Mouse (Mus musculus): ENCODE data around the gene Ccne1.
A peak's percentile ranks its signal among the peaks of the same experiment; 100 is the strongest.

Ccne1 gene

DNA sequence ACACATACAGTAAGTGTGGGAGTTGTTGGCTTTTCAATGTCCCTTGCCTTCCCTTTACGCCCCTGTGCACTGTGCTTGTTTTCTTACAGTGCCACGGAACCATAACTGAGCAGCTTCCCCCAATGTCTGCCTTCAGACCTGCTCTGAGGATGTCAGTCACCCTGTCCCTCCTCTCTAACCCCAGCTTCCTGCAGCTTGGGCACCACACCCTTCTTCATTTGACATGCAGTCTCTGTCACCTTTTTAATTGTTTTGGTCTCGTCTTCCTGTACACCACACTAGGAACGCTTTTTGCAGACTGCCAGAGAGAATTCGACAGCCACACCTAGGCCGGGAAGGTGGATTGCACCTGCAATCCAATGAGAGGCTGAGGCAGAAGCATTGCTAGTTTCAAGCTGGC lies 13.0 kb downstream of the Ccne1 start:
- DNase-seq (ENCODE audit: low read depth) = no peak

- DNase-seq (ENCODE audit: low read depth) = no peak
Observed at GRCm38 (mm10) chr7:38093101-38093500, 14.2 kb downstream of the Ccne1 start.

- DNase-seq (ENCODE audit: low read depth) = no peak
Observed at GRCm38 (mm10) chr7:38089930-38090675, 17.2 kb downstream of the Ccne1 start.

DNA sequence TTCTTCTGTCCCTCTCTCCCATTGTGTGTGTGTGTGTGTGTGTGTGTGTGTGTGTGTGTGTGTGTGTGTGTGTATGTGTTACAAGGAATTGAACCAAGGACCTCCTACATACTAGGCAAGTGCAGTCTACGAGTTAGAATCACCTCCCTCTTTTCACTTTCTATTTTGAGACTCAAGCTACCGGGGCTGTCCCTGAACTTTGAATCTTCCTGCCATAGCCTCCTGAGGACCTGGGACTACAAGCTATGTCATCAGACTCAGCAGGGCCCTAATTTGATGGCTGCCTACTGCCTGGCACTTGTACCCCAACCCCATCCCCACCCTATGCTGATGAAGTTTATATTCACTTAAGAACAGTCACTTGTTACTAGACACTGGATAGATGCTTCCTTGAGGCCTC lies 18.9 kb downstream of the Ccne1 start:
- no peak for DNase-seq (ENCODE audit: low read depth)

DNA sequence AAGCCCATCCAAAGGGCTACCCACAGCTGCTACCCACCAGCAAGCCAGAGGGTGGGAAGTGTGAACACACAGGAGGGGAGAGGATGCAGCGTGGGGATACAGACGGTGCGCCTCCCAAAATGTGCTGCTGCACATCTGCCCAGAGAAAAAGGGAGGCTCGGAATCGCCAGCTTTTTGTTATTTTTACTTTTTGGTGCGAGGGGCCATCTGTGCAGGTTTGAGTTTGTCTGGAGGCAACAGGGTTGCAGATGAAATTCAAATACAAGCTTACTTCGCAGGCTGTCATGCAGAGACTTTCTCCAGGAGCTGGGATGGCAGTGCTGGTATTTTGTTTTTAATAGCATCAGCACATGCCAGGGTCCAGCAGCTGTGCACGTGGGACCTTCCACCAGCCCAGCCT lies 19.5 kb downstream of the Ccne1 start:
- DNase-seq (ENCODE audit: low read depth) = no peak

DNA sequence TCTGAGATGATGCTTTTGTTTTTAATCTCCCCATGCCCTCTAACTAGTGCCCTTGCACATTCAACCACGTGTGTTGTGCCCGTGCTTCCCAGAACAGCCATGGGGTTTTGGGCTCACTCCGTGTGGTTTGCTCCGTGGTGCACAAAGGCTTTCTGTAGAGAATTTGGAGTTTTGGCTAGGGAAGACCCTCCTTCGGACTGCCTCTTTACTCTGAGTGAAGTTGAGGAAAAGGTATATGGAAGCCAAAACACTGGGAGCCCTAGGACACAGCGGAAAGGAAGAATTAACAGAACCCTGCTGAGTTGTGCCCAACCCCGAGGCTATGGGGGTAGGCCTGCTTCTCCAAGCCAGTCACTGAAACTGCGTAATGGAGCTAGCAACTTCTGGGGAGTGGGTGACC lies 20.9 kb downstream of the Ccne1 start:
- no peak for DNase-seq (ENCODE audit: low read depth)

DNA sequence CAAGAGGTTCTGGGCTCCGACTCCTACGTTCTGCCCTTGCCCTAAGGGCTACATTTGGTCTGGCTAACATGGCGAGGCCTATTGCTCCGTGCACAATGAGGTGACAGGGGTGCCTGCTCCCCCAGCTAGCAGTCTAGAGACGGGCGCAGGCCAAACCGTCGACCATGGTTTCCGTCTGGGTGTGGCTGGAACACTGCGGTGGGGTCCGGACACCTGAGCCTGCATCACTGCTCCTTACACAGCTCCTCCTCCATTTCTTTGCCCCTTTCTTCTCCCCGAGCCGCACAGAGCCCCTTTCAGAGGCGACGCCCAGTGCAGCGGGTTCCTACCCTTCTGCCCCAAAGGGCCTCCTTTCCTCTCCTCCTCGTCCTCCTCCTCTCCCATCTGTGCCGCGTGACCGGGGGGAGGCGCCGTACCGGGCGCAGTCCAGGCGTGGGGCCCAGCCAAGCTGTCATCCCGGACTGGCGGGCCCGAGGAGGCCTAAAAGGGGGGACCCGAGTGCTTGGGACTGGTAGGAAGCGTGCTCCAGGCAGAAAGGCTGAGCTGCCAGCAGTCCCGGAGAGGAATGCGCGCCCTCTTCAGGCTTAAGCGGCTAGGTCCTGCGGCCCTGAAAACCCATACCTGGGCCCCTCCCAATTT lies 21.6 kb downstream of the Ccne1 start:
- DNase-seq (ENCODE audit: low read depth) = peak; percentile 68

DNA sequence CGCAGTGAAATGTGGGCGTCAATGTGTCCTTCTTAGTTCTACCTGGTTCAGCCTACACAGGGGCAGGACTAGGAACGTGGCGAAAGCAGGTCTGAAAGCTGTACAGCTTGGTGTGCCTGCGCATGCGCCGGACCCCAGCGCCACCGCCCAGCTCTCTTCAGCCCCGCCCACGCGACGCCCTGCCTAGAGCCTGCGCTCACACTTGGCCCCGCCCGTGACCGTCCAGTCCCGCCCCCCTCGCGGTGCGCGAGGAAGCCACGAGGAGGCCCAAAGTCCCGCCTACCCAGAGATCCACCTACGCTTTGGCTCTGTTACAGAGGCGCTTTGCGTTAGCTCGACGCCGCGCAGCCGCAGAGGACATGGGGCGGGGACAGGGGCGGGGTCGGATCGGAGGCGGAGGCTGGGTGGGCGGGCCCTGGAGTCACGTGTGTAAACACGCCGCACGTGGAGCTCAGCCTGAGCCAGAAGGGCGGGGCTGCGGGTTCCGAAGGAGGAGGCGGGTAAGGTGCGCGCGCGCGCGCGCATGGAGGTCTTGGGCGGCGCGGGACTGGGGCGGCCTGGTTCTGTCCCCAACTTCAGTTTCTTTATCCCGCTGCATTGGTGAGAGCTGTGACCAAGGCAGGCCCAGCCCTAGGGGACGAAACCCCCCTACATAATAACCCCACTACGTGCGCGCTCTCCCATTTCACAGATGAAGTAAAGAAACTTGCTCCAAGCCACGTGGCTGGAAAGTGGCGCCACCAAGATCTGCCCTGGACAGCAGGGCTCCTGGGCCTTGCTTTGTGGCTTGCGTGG lies 22.4 kb downstream of the Ccne1 start:
- DNase-seq (ENCODE audit: low read depth) = peak; percentile 100

DNA sequence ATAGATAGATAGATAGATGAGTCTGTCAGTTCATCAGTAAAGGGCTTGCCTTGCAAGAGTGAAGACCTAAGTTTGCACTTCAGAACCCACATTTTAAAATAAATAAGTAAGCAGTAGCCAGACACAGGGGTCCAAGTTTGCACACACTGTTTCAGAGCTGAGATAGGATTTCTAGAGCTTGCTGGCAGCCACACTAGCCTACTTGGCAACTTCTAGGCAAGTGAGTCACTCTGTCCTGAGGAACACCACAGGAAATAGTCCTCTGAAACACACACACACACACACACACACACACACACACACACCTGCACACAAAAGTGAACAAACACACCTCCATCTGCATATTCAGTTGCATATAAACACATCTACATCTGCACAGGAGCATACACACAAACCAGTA lies 24.4 kb downstream of the Ccne1 start:
- DNase-seq (ENCODE audit: low read depth) = peak; percentile 70

DNA sequence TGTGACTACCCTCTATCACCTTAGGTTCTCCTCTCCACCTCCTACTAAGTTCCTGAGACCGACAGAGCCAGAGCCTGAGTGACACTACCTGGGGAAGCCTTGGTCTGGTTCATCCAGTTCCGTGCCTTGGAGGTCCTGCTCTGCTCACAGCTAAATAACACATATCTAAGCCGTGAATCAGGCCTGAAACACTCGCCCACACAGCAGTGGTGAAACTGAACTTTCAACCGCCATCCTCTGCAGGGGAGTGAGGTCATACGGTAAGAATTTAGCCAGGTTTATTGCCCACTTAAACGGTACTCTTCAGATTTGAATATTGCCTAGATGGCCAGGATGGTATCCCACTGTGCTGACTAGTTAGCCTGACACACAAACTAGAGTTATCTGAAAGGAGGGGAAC lies 30.1 kb downstream of the Ccne1 start:
- peak; percentile 78 for DNase-seq (ENCODE audit: low read depth)

DNA sequence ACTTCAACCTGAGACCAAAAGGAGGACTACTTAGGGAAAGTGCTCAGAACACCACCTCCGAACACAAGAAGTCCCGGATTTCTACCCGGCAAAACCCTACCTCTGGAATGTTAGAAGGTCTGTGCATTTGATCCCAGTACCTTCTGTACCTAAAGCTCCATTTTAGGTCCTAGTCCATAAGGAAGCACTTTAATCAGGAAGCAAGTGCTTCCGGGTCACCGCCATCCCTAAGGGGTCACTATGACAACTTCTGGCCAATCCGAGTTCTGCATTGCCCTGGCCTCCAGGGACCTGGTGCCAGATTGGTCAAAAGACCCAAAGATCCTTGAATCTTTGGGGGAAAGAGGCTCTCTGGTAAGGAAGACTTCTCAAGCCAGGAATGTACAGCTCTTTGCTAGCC lies 31.8 kb downstream of the Ccne1 start:
- no peak for DNase-seq (ENCODE audit: low read depth)

GRCm38 (mm10) chr7:38074920-38075319 lies 32.4 kb downstream of the Ccne1 start:
- DNase-seq (ENCODE audit: low read depth) = no peak

GRCm38 (mm10) chr7:38074514-38074913 lies 32.8 kb downstream of the Ccne1 start:
- no peak for DNase-seq (ENCODE audit: low read depth)

DNA sequence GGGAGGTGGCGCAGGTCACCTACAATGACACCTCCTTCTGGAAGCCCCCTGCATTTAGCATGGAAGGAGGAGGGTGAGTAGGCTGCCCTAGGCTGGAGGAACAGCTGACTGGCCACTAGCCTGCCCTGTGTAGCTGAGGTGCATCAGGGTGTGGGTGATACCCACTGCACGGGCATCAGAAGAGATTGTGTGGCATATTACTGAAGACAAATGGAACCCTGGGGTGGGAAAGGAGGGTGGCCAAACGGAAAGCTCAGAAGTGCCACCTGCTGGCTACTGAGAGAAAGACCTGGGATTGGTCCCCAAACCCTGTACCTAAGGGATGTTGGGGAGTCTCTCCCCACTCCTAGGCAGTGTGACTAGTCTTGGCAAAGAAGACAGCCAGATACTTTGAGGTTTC lies 33.6 kb downstream of the Ccne1 start:
- peak; percentile 65 for DNase-seq (ENCODE audit: low read depth)

DNA sequence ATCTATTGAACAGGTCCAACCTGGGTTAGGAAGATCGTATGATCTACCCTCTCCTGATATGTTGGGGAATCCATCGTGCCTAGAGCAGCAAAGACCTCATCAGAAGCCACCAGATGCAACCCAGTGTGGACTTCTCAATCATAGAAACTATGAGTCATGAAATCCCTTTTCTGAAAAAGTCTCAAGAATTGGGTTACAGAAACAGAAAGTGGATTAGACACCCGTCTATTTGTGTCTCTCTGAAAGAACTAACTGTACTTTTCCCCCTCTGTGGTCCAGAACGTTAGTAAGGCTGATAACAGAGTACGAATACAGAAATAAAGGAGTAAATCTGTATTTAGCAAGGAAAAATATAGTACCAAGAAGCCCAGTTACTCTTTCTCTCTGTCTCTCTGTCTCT lies 36.3 kb downstream of the Ccne1 start:
- DNase-seq (ENCODE audit: low read depth) = peak; percentile 30

DNA sequence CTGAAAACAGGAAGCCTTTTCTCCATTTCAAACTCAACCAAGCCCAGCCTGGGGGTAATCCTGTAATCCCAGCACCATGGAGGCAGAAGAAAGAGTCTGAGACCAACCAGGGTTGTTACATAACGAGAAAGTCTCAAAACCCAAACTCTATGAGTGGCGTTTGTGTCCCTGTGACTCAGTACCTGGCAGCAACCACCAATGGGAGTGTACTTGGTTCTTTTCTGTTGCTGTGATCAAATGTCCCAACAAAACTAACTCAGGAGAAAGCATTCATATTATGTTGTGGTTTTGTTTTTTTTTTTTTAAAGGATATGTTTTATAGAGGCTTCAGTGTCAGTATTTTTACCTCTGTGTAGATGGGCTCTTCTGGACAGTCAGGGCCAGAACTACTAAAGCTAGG lies 36.7 kb downstream of the Ccne1 start:
- DNase-seq (ENCODE audit: low read depth) = peak; percentile 32

DNA sequence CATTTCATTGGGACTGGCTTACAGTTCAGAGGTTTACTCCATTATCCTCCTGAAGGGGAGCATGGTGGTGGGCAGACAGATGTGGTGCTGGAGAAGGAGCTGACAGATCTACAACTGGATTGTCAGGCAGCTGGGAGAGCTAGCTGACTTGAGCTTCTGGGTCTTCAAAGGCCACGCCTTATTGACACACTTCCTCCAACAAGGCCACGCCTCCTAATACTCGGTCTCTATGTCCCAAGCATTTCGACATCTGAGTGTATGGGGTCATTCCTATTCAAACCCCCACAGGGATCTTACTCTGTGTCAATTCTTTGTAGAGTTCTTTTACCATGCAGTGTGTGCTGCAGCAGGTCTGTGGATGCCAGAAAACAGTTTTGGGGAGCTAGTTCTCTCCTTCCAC lies 42.9 kb downstream of the Ccne1 start:
- peak; percentile 28 for DNase-seq (ENCODE audit: low read depth)

GRCm38 (mm10) chr7:38061060-38061970 lies 46.0 kb downstream of the Ccne1 start:
- DNase-seq (ENCODE audit: low read depth) = peak; percentile 93

GRCm38 (mm10) chr7:38059636-38060330 lies 47.6 kb downstream of the Ccne1 start:
- DNase-seq (ENCODE audit: low read depth) = no peak

DNA sequence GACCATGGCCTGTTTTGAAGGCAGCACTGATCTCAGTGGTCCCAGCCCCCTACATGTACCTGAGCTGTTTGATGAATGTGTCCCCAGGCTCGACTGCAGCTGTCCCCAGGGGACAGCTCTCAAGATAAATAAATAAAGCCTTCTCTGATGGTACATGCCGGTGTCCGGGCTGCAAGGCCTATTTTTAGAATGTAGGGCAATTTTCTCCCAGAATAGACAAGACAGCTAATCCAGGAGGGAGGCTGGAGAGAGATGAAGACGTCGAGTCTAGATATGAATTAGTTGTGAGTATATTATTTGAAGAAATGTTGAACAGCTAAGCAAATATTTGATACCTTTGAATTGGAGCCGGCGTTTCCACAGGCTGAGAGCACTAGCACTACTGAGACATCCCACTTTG lies 48.2 kb downstream of the Ccne1 start:
- no peak for DNase-seq (ENCODE audit: low read depth)

DNA sequence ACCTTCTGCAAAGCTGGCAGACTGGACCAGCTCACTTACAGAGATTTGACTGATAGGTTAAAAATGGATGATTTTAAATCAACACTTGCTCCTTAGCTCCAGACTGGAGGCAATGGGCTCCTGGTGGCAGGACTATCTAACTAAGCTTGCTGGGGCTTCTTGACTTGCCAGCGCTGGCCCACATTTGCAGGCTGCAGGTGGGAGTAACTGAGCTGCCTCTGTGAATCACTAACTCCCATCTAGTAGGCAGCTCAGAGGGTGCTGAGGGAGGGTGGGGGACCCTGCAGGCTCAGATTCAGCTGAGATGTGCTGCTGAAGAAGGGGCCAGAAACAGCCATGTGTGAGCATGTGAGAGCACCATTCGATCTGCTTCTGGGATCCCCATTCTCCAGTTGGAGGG lies 51.3 kb downstream of the Ccne1 start:
- DNase-seq (ENCODE audit: low read depth) = no peak
